Mouse (Mus musculus) liver, adult 2 months (tissue): ENCODE measurements around the gene Ckmt1. TPM values are rescaled to one million over a fixed set of nuclear protein-coding genes. Genes with fewer than 3 reads are reported as not detected.
"Not testable (repeated sequence)": the region's sequence is repeated elsewhere in the genome, so short reads cannot be mapped to it uniquely, and the experiment has no call there.

Experiments
- DNase-seq: peaks from one replicate; pipeline ENCODE4 v3.0.0-alpha.2; 2011; ENCODE audit warnings: low read depth, low spot score; ENCODE audit errors: extremely low read depth
- H3K27ac ChIP-seq: fragments of 200-500 bp; replicated peaks from 2 replicates; pipeline ENCODE4 v1.5.1; 2012; ENCODE audit warnings: low read depth, mild to moderate bottlenecking, control low read depth, inconsistent platforms, low read length; ENCODE audit not compliant: insufficient read depth
- H3K27me3 ChIP-seq: fragments of 200-500 bp; 2 replicates; pipeline ENCODE4 v1.6.1; 2012; ENCODE audit warnings: mild to moderate bottlenecking, moderate library complexity, low read length, inconsistent platforms; ENCODE audit not compliant: control insufficient read depth, insufficient read depth
- H3K36me3 ChIP-seq: fragments of 200-500 bp; 2 replicates; pipeline ENCODE4 v1.6.1; 2012; ENCODE audit warnings: low read length, inconsistent platforms; ENCODE audit not compliant: control insufficient read depth, insufficient read depth
- H3K4me1 ChIP-seq: fragments of 200-500 bp; 2 replicates; pipeline ENCODE4 v1.6.1; 2011; ENCODE audit warnings: low read length; ENCODE audit not compliant: control insufficient read depth, insufficient read depth
- H3K4me3 ChIP-seq: fragments of 200-500 bp; 2 replicates; pipeline ENCODE4 v1.5.1; 2011; ENCODE audit warnings: low read depth, mild to moderate bottlenecking, control low read depth, low read length, moderate library complexity; ENCODE audit not compliant: insufficient read depth
- H3K79me2 ChIP-seq: fragments of 200-500 bp; 2 replicates; pipeline ENCODE4 v1.6.1; 2012; ENCODE audit warnings: inconsistent platforms, mild to moderate bottlenecking, low read length, moderate library complexity; ENCODE audit not compliant: control insufficient read depth, insufficient read depth
- H3K9ac ChIP-seq: fragments of 200-500 bp; 2 replicates; pipeline ENCODE4 v1.6.1; 2012; ENCODE audit warnings: low read depth, mild to moderate bottlenecking, control low read depth, inconsistent platforms, low read length
- CTCF ChIP-seq: fragments of 200-500 bp; IDR thresholded peaks from 2 replicates; pipeline ENCODE4 v1.5.1; 2011; ENCODE audit warnings: low read depth, low read length, control low read depth
- POLR2A ChIP-seq: fragments of 200-500 bp; IDR thresholded peaks from 2 replicates; pipeline ENCODE4 v1.6.1; 2011; ENCODE audit warnings: low read length, control low read depth; ENCODE audit not compliant: insufficient read depth; ENCODE audit errors: extremely low read depth
- WGBS: fragments of 180-500 bp; shearing (Covaris S2); methylation state at CpG from one replicate; pipeline ENCODE4 v1.1.7; 2018; 5-methylcytosine and 5-hydroxymethylcytosine counted together
- polyA plus RNA-seq: library from polyadenylated mRNA; depleted of rRNA; stranded (reverse); fragments of >200 nt; gene quantifications from 2 replicates; pipeline ENCODE4 v1.2.3, GENCODE M21; 2012
- total RNA-seq: library from RNA; depleted of rRNA; stranded (reverse); fragments of >200 nt; gene quantifications from 2 replicates; pipeline ENCODE4 v1.2.3, GENCODE M21; 2014

Gene Ckmt1
- total and polyA plus RNA-seq, 2 experiments = 1.2 to 2.0 TPM

DNA sequence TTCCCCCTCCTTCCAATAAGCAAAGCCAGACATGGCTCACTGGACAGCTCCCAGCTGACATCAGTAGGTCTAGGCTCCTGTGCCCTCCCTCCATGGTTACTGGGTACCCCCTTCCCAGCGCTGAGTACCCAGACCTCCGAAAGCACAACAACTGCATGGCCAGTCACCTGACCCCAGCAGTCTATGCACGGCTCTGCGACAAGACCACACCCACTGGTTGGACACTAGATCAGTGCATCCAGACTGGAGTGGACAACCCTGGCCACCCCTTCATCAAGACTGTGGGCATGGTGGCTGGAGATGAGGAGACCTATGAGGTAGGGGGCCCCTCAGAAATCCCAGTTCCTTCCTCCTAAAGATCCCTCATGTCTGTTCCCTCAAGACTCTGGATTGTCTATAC lies 1.9 kb downstream of the Ckmt1 start:
- H3K4me3 ChIP-seq = no peak overlapping the region
- WGBS = 43% methylated on average over 4 of the region's 4 CpGs
- H3K9ac ChIP-seq = no peak overlapping the region
- H3K27ac ChIP-seq = no peak overlapping the region
- H3K79me2 ChIP-seq = no peaks in the 10 kb centered on the region
- DNase-seq = no peak
- no peaks in the 10 kb centered on the region for H3K36me3 ChIP-seq
- H3K4me1 ChIP-seq = no peaks in the 10 kb centered on the region
- no peak for TF ChIP-seq POLR2A
- no peak for TF ChIP-seq CTCF
- H3K27me3 ChIP-seq = peaks cover 16% of the 10 kb centered on the region

DNA sequence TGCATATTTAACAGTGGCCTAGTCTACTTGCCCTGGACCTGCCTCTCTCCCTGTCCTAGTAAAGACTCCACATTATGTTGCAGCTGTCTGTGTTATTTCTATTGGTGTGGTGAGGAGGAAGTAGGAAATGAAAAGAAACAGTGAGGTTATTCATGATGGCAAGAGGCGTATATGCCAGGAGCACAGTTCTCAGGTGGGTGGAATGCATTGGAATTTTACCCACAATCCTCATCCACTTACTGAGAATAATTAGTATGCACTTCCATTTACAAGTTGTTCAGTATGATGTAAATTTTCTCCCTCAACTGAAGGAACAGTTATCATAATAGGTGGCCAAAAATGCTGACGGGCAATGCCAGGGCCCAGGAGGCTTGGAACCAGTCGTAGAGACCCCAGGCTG lies 6.1 kb downstream of the Ckmt1 start:
- Histone ChIP-seq H3K36me3 (no peaks in the 10 kb centered on the region), H3K4me3 (no peak overlapping the region), H3K4me1 (no peaks in the 10 kb centered on the region), H3K27me3 (peaks cover 10% of the 10 kb centered on the region), H3K79me2 (no peaks in the 10 kb centered on the region), H3K27ac (no peak overlapping the region), H3K9ac (no peak overlapping the region)
- no peak for TF ChIP-seq POLR2A
- TF ChIP-seq CTCF = no peak
- 89% methylated on average over 3 of the region's 3 CpGs for WGBS
- no peak for DNase-seq

DNA sequence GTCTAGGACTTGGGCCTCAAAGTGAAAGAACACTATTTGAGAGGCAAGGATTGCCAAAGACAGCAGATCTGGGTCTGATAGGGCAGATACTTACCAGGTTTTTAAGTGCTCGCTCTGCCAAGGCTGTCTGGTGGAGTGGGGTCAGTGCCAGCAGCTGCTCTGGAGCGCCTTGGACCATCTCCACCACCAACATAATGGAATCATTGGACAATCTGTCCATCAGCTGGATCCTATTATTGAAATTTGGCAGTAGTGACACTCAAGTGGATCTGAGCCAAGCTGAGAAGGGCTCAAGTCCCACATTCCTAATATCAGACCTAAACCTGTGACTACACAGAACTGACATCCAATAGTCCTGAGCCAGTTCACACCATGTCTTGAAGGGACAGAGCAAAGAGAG lies 11.3 kb downstream of the Ckmt1 start:
- H3K27ac ChIP-seq = no peak overlapping the region
- 86% methylated on average over 2 of the region's 2 CpGs for WGBS
- H3K4me1 ChIP-seq = no peaks in the 10 kb centered on the region
- TF ChIP-seq POLR2A (no peak), CTCF (no peak)
- no peaks in the 10 kb centered on the region for H3K27me3 ChIP-seq
- no peak overlapping the region for H3K4me3 ChIP-seq
- H3K9ac ChIP-seq = no peak overlapping the region
- DNase-seq = no peak
- H3K79me2 ChIP-seq = no peaks in the 10 kb centered on the region
- no peaks in the 10 kb centered on the region for H3K36me3 ChIP-seq

DNA sequence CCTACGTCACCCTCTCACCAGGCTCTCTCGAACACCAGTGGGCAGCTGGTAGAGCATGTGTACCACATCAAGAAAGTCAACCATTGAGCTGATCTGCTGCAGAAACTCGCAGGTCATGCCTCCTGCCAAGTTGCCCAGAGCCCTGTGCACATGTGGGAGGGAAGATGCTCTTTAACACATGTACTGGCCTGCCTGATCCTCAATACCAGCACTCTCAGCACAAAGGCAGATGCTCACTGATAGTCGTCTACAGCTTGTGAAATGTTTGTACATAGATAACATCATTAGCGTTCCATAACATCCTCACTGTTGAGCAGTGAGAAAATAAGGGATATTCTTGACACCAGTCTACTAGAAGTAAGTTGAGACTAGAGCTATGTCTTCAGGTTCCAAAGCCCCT lies 13.4 kb downstream of the Ckmt1 start:
- no peaks in the 10 kb centered on the region for H3K79me2 ChIP-seq
- no peak for DNase-seq
- WGBS = 80% methylated on average over 5 of the region's 5 CpGs
- H3K27me3 ChIP-seq = no peaks in the 10 kb centered on the region
- H3K4me1 ChIP-seq = no peaks in the 10 kb centered on the region
- no peak overlapping the region for H3K27ac ChIP-seq
- TF ChIP-seq POLR2A (no peak), CTCF (no peak)
- H3K4me3 ChIP-seq = no peak overlapping the region
- H3K9ac ChIP-seq = no peak overlapping the region
- no peaks in the 10 kb centered on the region for H3K36me3 ChIP-seq

DNA sequence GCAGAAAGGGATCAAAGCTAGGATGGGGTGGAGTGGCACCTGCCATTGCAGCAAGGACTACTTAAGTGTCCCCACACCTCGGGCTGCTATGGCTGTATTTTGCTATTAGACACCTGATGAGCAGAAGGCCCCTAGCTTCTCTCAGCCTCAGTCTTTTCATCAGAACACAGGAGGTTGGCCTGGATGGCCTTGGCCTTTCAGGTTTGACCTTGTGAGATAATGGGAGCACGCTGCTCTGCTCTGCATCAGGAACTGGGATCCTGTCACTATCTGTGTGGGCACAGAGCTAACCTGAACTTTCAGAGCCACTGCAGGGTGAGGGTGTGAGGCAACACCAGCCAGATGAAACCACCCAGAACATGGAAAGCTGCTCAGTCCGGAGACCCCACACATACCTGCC lies 14.8 kb downstream of the Ckmt1 start:
- TF ChIP-seq POLR2A = no peak
- no peak for TF ChIP-seq CTCF
- no peak for DNase-seq
- 39% methylated on average over 3 of the region's 3 CpGs for WGBS
- no peaks in the 10 kb centered on the region for H3K27me3 ChIP-seq
- no peaks in the 10 kb centered on the region for H3K36me3 ChIP-seq
- no peaks in the 10 kb centered on the region for H3K4me1 ChIP-seq
- no peak overlapping the region for H3K27ac ChIP-seq
- H3K79me2 ChIP-seq = no peaks in the 10 kb centered on the region
- H3K9ac ChIP-seq = no peak overlapping the region
- H3K4me3 ChIP-seq = no peak overlapping the region

DNA sequence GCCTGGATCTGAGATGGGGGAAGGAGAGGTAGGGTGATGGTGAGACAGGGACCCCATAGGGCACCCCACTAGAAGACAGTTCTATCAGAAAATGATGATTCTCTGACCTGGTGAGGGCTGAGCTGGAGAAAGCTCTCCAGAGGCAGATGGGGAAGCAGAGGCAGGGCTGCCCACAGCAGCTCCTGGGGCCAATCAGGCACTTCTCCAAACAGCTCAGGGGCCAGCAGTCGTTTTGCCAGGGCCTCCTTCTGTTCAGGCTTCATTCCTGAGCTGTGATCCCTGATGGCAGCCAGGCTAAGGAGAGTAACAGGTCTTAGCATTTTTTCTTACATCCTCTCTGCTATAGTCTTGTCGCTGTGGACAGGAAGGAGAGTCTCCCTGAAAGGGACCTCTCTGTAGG lies 17.3 kb downstream of the Ckmt1 start:
- H3K79me2 ChIP-seq = no peaks in the 10 kb centered on the region
- H3K4me1 ChIP-seq = no peaks in the 10 kb centered on the region
- WGBS = 41% methylated on average over 2 of the region's 2 CpGs
- no peak overlapping the region for H3K27ac ChIP-seq
- no peak for TF ChIP-seq CTCF
- TF ChIP-seq POLR2A = no peak
- DNase-seq = no peak
- H3K36me3 ChIP-seq = no peaks in the 10 kb centered on the region
- no peak overlapping the region for H3K4me3 ChIP-seq
- H3K9ac ChIP-seq = no peak overlapping the region
- H3K27me3 ChIP-seq = no peaks in the 10 kb centered on the region

DNA sequence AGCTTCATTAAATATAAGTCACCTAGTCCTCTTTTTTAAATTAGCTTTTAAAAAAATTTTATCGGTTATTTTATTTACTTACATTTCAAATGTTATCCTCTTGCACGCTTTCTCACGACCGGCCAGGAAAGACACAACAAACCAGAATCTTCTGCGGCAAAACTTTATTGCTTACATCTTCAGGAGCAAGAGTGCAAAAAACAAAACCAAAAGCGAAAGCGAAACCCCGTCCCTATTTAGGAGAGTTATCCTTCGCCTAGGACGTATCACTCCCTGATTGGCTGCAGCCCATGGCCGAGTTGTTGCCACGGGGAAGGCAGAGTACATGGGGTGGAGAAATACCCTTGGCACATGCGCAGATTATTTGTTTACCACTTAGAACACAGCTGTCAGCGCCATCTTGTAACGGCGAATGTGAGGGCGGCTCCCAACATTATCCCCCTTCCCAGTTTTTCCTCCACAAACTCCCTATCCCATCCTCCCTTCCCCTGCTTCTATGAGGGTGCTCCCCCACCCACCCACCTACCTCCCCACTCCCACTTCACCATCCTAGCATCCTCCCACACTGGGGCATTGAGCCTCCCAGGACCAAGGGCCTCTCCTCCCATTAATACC lies 29.6 kb downstream of the Ckmt1 start, which contains the start of gene Strc:
Strc (minus strand) TSS at position 208 of the 615 bp plus-strand sequence.
- not testable (repeated sequence) for H3K4me3 ChIP-seq, H3K27me3 ChIP-seq, H3K79me2 ChIP-seq, DNase-seq, H3K27ac ChIP-seq, H3K4me1 ChIP-seq, H3K9ac ChIP-seq, H3K36me3 ChIP-seq
- WGBS = 91% methylated on average over 17 of the region's 17 CpGs
